Mouse (Mus musculus): ENCODE measurements around the gene Sf3a1. TPM values are rescaled to one million over a fixed set of nuclear protein-coding genes. Genes with fewer than 3 reads are reported as not detected.
"Not testable (repeated sequence)": the region's sequence is repeated elsewhere in the genome, so short reads cannot be mapped to it uniquely, and the experiment has no call there.

Sf3a1 gene
- total RNA-seq (2021): 10 to 100 TPM; 41.0 to 44.7 TPM
- long read RNA-seq, experiment 1, full-length matches to known transcripts: 4 of 10 reads
- long read RNA-seq, experiment 1, partial matches to known transcripts: 5 of 10 reads
- long read RNA-seq, experiment 1, other reads (novel, unspliced or antisense): 1 of 10 reads
- long read RNA-seq, experiment 2, full-length matches to known transcripts: 22 of 27 reads
- long read RNA-seq, experiment 2, partial matches to known transcripts: 4 of 27 reads
- long read RNA-seq, experiment 2, other reads (novel, unspliced or antisense): 1 of 27 reads

- DNase-seq: peak; percentile 97
Measured at GRCm38 (mm10) chr11:4159808-4160708, at the start of gene Sf3a1, which contains the start of gene Ccdc157. TSS of gene Sf3a1 (plus strand) at chr11:4160350. TSS of gene Ccdc157 (minus strand) at chr11:4160293.

DNA sequence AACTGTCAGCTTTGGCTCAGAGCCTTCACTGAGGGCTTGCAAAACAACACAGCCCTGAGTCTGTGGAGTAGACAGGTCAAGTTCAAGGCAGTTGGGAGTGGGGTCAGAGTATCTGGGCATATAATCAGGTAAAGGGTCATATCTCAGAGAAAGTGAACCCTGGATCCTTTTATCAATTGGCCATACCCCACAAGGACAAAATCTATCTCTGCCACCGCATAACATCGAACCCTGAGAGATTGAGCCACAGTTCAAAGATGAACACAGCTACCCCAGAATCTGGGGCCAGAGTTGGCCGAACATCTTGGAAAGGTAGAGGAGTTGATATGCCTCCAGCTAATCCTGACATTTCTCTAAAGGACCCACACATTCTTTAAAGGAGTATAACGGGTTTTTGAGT lies 48.1 kb upstream of the Sf3a1 start:
- no peak for DNase-seq

- no peak for DNase-seq
Measured at GRCm38 (mm10) chr11:4112861-4113260, 47.3 kb upstream of the Sf3a1 start.

DNA sequence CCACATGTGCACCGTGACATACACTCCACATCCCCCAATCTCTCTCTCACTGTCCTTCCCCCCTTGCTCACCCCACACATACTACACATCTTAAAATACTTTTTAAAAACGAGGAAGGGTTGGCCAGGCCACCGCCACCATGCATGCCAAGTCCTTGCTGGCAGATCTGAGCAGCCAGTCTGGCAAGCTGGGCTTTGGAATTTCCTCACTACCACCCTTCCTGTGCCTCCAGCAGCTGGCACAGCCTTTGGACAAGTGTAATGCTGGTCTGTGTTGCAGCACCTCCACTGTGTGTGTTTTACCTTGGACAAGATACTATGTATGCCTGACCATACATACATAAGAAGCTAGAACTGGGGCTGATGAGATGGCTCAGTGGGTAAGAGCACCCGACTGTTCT lies 46.7 kb upstream of the Sf3a1 start:
- peak; percentile 53 for DNase-seq

- DNase-seq: no peak
Measured at GRCm38 (mm10) chr11:4113970-4114369, 46.2 kb upstream of the Sf3a1 start.

GRCm38 (mm10) chr11:4114541-4114940 lies 45.6 kb upstream of the Sf3a1 start:
- DNase-seq: not testable (repeated sequence)

DNA sequence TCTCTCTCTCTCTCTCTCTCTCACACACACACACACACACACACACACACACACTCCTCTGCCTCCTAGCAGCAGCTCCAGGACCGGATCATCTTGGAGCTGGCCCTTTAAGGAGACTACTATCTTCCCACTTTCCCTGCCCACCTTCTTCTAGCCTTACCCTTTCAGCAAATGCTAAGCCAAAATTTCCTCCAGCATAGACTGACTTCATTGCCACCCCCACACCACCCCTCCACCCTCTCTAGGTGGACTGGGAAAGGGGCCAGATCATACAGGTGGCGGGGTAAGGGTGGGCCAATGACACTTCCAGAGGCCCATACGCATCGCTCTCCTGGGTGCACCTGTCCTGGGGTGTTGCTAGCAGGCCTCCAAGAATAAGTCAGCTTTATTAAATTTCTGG lies 44.7 kb upstream of the Sf3a1 start:
- DNase-seq: no peak

DNA sequence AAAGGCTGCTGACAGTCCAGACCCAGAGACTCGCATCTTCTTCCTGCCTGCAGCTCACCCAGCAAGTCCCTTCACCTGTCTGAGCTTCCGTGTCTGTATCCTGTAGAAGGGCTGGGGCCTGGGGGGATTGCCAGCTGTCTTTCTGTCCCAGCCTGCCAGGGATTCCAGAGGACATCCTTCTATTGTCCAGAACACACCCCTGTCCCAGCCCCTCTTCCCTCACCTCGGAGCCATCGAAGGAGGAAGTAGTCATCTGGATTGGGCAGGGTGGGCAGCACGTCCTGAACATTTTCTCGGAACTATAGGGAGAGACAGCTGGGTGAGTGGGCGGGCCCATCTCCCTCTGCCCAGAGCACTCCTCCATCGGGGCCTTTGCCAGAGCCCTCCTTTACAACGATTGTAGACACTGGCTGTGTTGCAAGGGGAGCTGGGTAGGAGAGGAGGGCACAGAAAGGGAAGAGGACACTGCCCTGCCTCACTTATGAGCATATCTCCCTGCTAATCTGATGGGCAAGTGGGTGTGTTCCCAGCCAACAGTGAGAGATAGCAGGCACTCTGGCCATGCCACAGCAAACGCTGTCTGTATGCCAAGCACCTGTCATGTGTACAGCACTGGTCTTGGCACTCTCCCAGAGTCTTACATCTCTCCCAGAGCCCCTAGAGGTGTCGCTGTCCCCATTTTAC lies 43.5 kb upstream of the Sf3a1 start:
- no peak for DNase-seq

GRCm38 (mm10) chr11:4117372-4118071 lies 42.6 kb upstream of the Sf3a1 start:
- no peak for DNase-seq

DNA sequence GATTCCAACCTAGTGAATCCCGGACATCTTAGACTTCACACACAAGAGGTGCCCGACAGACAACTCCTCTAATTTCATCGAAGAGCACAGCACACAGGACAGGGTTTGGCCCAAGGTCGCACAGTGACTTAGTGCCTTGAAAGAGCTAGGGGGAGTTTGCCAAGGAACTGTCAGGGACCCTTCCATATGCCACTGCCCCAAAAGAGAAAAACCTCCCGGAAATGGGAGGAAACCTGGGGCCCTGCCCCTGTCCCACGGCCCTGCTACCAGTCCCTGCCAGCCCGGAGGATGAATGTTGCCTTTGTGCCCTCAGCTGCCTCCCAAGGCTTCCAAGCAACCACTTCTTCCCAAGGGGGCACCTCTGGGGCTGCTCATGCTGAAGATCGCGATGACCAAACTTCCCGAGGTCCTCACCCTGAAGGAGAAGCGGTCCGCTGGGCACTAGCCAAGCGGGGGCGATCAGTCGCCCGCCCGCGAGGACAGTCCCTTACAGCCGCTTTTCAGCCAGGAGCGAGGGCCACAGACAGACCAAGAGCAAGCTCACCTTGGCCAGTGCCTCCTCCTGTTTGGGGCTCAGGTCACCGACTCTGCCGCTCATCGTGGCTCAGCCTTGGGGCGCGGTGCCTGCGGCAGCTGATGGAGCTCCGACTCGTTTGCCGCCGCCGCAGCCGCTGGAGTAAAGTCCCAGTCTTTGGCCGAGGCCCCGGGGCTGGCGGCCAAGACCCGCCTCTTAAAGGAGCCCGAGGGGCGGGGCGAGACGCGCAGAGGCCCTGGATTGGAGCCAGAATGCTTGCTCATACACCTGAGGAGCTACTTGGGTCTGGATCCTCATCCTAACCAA lies 41.8 kb upstream of the Sf3a1 start:
- DNase-seq: peak; percentile 76

- DNase-seq: no peak
Measured at GRCm38 (mm10) chr11:4119635-4120034, 40.5 kb upstream of the Sf3a1 start.

- DNase-seq: no peak
Measured at GRCm38 (mm10) chr11:4121691-4122090, 38.5 kb upstream of the Sf3a1 start.

DNA sequence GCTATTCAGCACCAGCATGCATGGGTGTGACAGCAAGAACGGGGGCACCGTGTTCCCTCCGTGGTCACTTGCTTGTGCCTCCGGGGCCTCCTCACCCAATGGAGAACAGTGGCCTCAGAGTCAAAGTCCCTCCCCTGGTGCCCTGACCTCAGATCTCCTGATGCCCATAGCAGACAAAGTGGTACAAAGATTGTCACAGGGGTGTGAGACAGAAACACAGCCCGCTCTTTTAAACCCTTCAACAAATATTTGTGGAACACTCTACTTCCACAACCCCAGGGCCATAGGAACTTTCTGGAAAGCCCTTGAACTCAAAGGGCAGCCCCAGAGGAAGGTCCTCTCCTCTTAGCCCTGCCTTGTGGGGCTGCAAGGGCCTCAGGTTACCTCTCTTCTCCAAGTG lies 37.9 kb upstream of the Sf3a1 start:
- DNase-seq: no peak

GRCm38 (mm10) chr11:4122742-4123579 lies 37.2 kb upstream of the Sf3a1 start, which contains the start of gene Sec14l2:
TSS of gene Sec14l2 (minus strand) at chr11:4123415.
- no peak for DNase-seq

- DNase-seq: peak; percentile 67
Measured at GRCm38 (mm10) chr11:4123922-4124321, 36.2 kb upstream of the Sf3a1 start.

DNA sequence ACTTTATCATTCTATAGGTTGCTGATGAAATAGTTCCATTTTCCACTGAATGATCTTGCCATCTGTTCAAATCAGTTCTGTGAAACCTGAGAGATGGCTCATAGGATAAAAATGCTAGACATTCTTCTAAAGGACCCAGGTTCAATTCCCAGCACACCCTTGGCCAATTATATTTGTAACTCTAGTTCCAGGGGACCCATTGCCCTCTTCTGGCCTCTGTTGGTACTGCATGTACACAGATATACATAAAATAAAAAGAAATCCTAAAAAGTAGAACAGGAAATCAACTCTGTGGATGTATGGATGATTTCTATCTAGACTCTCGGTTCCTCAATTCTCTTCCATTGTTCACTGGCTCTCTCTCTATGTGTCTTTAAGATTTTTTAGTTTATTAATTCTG lies 33.1 kb upstream of the Sf3a1 start:
- no peak for DNase-seq

GRCm38 (mm10) chr11:4128461-4128860 lies 31.7 kb upstream of the Sf3a1 start:
- DNase-seq: not testable (repeated sequence)

DNA sequence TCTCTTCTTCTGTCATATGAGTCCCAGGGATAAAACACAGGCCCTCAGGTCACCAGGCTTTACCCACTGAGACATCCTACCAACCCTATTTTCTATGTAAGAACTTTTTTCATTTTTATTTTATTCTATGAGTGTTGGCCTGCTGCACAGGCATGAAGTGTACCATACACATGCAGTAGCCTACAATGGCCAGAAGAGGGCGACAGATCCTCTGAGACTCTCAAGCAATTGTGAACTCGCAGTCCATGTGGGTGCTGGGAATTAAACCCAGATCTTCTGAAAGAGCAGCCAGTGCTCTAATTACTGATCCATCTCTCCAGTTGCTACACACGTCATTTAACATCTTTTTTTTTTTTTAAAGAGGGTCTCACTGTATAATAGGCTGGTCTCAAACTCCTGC lies 26.7 kb upstream of the Sf3a1 start:
- no peak for DNase-seq

- DNase-seq: no peak
Measured at GRCm38 (mm10) chr11:4134400-4134799, 25.8 kb upstream of the Sf3a1 start.
